Mouse (Mus musculus): ENCODE measurements at regions not wholly inside any gene's neighbourhood (a gene's known extent, or its start where the extent isn't known, plus 50 kb on each side); places are given as distances from the start of the nearest gene placed in this dataset.
"Not testable (repeated sequence)": the region's sequence is repeated elsewhere in the genome, so short reads cannot be mapped to it uniquely, and the experiment has no call there.

DNA sequence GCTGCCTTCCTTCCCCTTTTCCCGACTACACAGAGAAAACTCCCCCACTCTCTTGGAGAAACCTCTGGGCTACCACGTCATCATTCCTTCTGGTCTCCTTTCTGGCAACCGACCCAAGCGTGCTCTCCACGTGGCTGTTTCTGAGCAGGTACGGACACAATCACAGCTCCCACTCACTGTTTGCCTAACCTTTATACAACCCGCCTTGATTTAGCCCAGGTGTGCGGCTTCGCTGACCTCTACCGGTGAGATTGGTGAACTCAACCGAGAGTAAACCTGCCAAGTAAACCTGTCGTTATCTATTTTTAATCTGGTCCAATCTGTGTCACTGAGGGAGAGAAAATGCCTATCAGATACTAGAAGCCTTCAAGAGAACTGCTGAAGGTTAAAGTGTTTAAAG lies 142.7 kb upstream of the Gnai1 start:
- no peak for ATAC-seq
- WGBS: 33% methylated on average over 12 of the region's 12 CpGs

GRCm38 (mm10) chr5:18494305-18494704 lies 134.2 kb upstream of the Gnai1 start:
- ATAC-seq: no peak
- Histone ChIP-seq H3K4me2 (replicated peaks) (no peak overlapping the region), H3K9ac (replicated peaks) (no peak overlapping the region), H3K4me1 (replicated peaks) (no peaks in the 10 kb centered on the region), H3K4me3 (replicated peaks) (no peak overlapping the region), H3K36me3 (no peaks in the 10 kb centered on the region), H3K27ac (no peak overlapping the region), H3K27me3 (no peaks in the 10 kb centered on the region), H3K9me3 (no peaks in the 10 kb centered on the region)
- WGBS: 85% methylated on average over 4 of the region's 4 CpGs

More for the DNA sequence above, 142.7 kb upstream of the Gnai1 start:
- Histone ChIP-seq H3K4me2 (replicated peaks) (no peak overlapping the region), H3K27ac (no peak overlapping the region), H3K4me3 (replicated peaks) (no peak overlapping the region), H3K27me3 (no peaks in the 10 kb centered on the region), H3K9ac (replicated peaks) (no peak overlapping the region), H3K4me1 (replicated peaks) (no peaks in the 10 kb centered on the region), H3K9me3 (no peaks in the 10 kb centered on the region), H3K36me3 (no peaks in the 10 kb centered on the region)

- Histone ChIP-seq H3K4me1 (replicated peaks) (no peaks in the 10 kb centered on the region), H3K4me3 (replicated peaks) (no peak overlapping the region), H3K27ac (no peak overlapping the region), H3K9me3 (no peaks in the 10 kb centered on the region), H3K9ac (replicated peaks) (no peak overlapping the region), H3K27me3 (no peaks in the 10 kb centered on the region), H3K4me2 (replicated peaks) (no peak overlapping the region), H3K36me3 (no peaks in the 10 kb centered on the region)
- 90% methylated on average over 3 of the region's 3 CpGs for WGBS
- no peak for ATAC-seq
These were observed 129.6 kb upstream of the Gnai1 start for GRCm38 (mm10) chr5:18489709-18490108.

DNA sequence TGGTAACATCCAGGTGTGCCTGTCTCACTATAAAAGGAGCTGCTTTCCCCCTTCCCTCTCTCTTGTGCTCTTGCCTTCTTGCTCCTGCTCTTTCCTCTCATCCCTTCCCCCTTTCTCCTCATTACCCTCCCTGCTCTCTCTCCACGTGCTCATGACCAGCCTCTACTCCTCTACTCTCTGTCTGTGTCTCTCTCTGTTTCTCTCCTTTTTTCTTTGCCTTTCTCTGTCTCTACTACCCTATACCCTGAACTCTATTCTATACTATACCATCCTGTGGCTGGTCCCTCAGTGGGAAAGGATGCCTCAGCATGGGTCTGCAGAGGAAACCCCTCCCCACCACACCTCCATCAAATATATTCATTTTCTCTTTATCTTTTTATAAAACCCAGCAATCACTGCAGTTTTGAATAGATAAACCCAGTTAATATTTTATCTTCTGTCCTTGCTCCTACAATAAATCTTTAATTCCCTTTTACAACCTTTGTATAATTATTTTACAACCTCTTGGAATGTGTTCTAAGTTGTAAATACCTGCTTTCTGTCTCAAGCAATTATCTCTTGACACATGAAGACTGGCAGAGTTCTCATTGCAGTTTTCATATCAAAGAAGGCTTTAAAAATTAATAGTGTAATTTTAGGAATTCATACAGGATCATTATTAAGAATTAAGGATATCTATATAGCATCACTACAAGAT lies 127.1 kb upstream of the Gnai1 start:
- H3K9ac ChIP-seq (replicated peaks): no peak overlapping the region
- ATAC-seq: no peak
- 32% methylated on average over 1 of the region's 1 CpGs for WGBS
- H3K27me3 ChIP-seq: no peaks in the 10 kb centered on the region
- no peak overlapping the region for H3K27ac ChIP-seq
- H3K4me1 ChIP-seq (replicated peaks): no peaks in the 10 kb centered on the region
- no peaks in the 10 kb centered on the region for H3K9me3 ChIP-seq
- no peaks in the 10 kb centered on the region for H3K36me3 ChIP-seq
- H3K4me3 ChIP-seq (replicated peaks): no peak overlapping the region
- no peak overlapping the region for H3K4me2 ChIP-seq (replicated peaks)

GRCm38 (mm10) chr5:18484376-18484775 lies 124.2 kb upstream of the Gnai1 start:
- no peaks in the 10 kb centered on the region for H3K4me1 ChIP-seq (replicated peaks)
- H3K9ac ChIP-seq (replicated peaks): no peak overlapping the region
- no peaks in the 10 kb centered on the region for H3K27me3 ChIP-seq
- H3K27ac ChIP-seq: no peak overlapping the region
- H3K4me2 ChIP-seq (replicated peaks): no peak overlapping the region
- no peaks in the 10 kb centered on the region for H3K9me3 ChIP-seq
- H3K4me3 ChIP-seq (replicated peaks): no peak overlapping the region
- no peak for ATAC-seq
- no peaks in the 10 kb centered on the region for H3K36me3 ChIP-seq

- Histone ChIP-seq H3K9me3 (no peaks in the 10 kb centered on the region), H3K4me3 (replicated peaks) (no peak overlapping the region), H3K4me2 (replicated peaks) (no peak overlapping the region), H3K27ac (no peak overlapping the region), H3K36me3 (no peaks in the 10 kb centered on the region), H3K4me1 (replicated peaks) (no peaks in the 10 kb centered on the region), H3K9ac (replicated peaks) (no peak overlapping the region), H3K27me3 (no peaks in the 10 kb centered on the region)
- 81% methylated on average over 7 of the region's 7 CpGs for WGBS
- ATAC-seq: no peak
These were observed 118.3 kb upstream of the Gnai1 start for GRCm38 (mm10) chr5:18478420-18478819.

- no peaks in the 10 kb centered on the region for H3K36me3 ChIP-seq
These were observed 117.3 kb upstream of the Gnai1 start for GRCm38 (mm10) chr5:18477372-18478017.

DNA sequence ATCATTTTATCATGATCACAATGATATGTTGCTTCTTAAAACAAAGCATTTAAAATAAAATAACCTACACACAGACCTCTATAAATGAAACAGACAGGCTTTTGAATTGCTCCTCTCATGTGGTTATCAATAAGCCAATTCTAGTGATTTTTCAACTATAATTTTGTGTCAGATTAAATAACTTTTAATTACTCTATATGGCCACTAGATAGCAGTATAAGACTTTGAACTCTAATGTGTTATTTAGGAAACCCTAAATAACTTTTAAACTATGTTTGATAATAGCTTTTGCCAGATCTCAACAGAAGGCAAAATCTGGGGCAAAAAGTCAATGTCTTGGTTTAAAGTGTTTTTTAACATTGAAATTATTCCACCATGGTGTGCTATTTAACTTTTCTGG lies 112.0 kb upstream of the Gnai1 start:
- Histone ChIP-seq H3K9ac (replicated peaks) (no peak overlapping the region), H3K4me3 (replicated peaks) (no peak overlapping the region), H3K27ac (no peak overlapping the region), H3K27me3 (no peaks in the 10 kb centered on the region), H3K9me3 (no peaks in the 10 kb centered on the region), H3K4me2 (replicated peaks) (no peak overlapping the region), H3K4me1 (replicated peaks) (no peaks in the 10 kb centered on the region), H3K36me3 (no peaks in the 10 kb centered on the region)
- no peak for ATAC-seq

More at GRCm38 (mm10) chr5:18477372-18478017, 117.3 kb upstream of the Gnai1 start:
- H3K4me2 ChIP-seq (replicated peaks): no peak overlapping the region
- WGBS: 90% methylated on average over 6 of the region's 6 CpGs
- no peaks in the 10 kb centered on the region for H3K27me3 ChIP-seq
- H3K27ac ChIP-seq: no peak overlapping the region
- no peak for ATAC-seq
- H3K4me3 ChIP-seq (replicated peaks): no peak overlapping the region
- H3K9ac ChIP-seq (replicated peaks): no peak overlapping the region
- H3K9me3 ChIP-seq: no peaks in the 10 kb centered on the region
- no peaks in the 10 kb centered on the region for H3K4me1 ChIP-seq (replicated peaks)

- H3K9ac ChIP-seq (replicated peaks): no peak overlapping the region
- 75% methylated on average over 1 of the region's 1 CpGs for WGBS
These were observed 97.6 kb upstream of the Gnai1 start for GRCm38 (mm10) chr5:18457771-18458170.

GRCm38 (mm10) chr5:18456196-18456595 lies 96.0 kb upstream of the Gnai1 start:
- no peaks in the 10 kb centered on the region for H3K9me3 ChIP-seq
- H3K9ac ChIP-seq (replicated peaks): no peak overlapping the region
- ATAC-seq: no peak
- no peak overlapping the region for H3K4me2 ChIP-seq (replicated peaks)
- H3K36me3 ChIP-seq: no peaks in the 10 kb centered on the region
- no peaks in the 10 kb centered on the region for H3K27me3 ChIP-seq
- 88% methylated on average over 1 of the region's 1 CpGs for WGBS
- no peak overlapping the region for H3K4me3 ChIP-seq (replicated peaks)
- no peak overlapping the region for H3K27ac ChIP-seq
- H3K4me1 ChIP-seq (replicated peaks): no peaks in the 10 kb centered on the region

More at GRCm38 (mm10) chr5:18457771-18458170, 97.6 kb upstream of the Gnai1 start:
- no peaks in the 10 kb centered on the region for H3K9me3 ChIP-seq
- H3K27me3 ChIP-seq: no peaks in the 10 kb centered on the region
- ATAC-seq: no peak
- H3K4me1 ChIP-seq (replicated peaks): no peaks in the 10 kb centered on the region
- H3K4me3 ChIP-seq (replicated peaks): no peak overlapping the region
- H3K27ac ChIP-seq: no peak overlapping the region
- no peak overlapping the region for H3K4me2 ChIP-seq (replicated peaks)
- no peaks in the 10 kb centered on the region for H3K36me3 ChIP-seq

GRCm38 (mm10) chr5:18452871-18453757 lies 93.0 kb upstream of the Gnai1 start:
- not testable (repeated sequence) for H3K27ac ChIP-seq; H3K36me3 ChIP-seq; H3K27me3 ChIP-seq; H3K4me3 ChIP-seq (replicated peaks); H3K9me3 ChIP-seq; H3K9ac ChIP-seq (replicated peaks); H3K4me1 ChIP-seq (replicated peaks); ATAC-seq; H3K4me2 ChIP-seq (replicated peaks)
- 56% methylated on average over 6 of the region's 6 CpGs for WGBS

DNA sequence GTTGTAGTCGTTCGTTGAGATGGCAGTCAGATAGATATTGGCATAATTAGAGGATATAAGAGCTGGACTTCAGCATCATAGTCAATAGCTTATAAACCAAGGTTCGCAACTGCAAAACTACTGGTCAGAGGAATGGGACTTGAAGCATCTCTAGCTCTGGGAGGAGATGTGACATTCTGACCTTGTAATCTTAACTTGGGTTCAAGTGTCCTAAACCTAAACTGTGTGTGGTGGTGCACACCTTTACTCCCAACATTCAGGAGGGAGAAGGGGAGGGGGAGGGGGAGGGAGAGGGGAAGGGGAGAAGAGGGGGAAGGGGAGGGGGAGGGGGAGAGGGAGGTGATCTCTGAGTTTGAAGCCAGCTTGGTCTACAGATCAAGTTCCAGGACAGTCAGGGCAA lies 89.1 kb upstream of the Gnai1 start:
- H3K9me3 ChIP-seq: no peaks in the 10 kb centered on the region
- ATAC-seq: no peak
- H3K27ac ChIP-seq: no peak overlapping the region
- H3K4me3 ChIP-seq (replicated peaks): no peak overlapping the region
- H3K4me1 ChIP-seq (replicated peaks): no peaks in the 10 kb centered on the region
- no peak overlapping the region for H3K9ac ChIP-seq (replicated peaks)
- no peak overlapping the region for H3K4me2 ChIP-seq (replicated peaks)
- no peaks in the 10 kb centered on the region for H3K36me3 ChIP-seq
- H3K27me3 ChIP-seq: no peaks in the 10 kb centered on the region
- 94% methylated on average over 3 of the region's 3 CpGs for WGBS
